Mouse (Mus musculus) forebrain, embryonic 16.5 days (tissue): ENCODE measurements at regions not wholly inside any gene's neighbourhood (a gene's known extent, or its start where the extent isn't known, plus 50 kb on each side); places are given as distances from the start of the nearest gene placed in this dataset.

Experiments used
- ATAC-seq: fragments of 200-750 bp; cut with Nextera tagmentation; 2 replicates; pipeline ENCODE4 v1.8.0; 2017; ENCODE audit warnings: mild to moderate bottlenecking, moderate library complexity
- H3K27ac ChIP-seq: fragments of 300-500 bp; sonication (generic); 2 replicates; pipeline ENCODE4 v1.5.1; 2014; ENCODE audit warnings: low read length, control low read depth
- H3K27me3 ChIP-seq: fragments of 300-500 bp; sonication (generic); replicated peaks from 2 replicates; pipeline ENCODE4 v1.6.1; 2014; ENCODE audit warnings: low read length; ENCODE audit not compliant: control insufficient read depth, insufficient read depth
- H3K36me3 ChIP-seq: fragments of 300-500 bp; sonication (generic); 2 replicates; pipeline ENCODE4 v1.6.1; 2014; ENCODE audit not compliant: control insufficient read depth, insufficient read depth
- H3K4me1 ChIP-seq: fragments of 300-500 bp; sonication (generic); replicated peaks from 2 replicates; pipeline ENCODE4 v1.6.1; 2014; ENCODE audit warnings: low read length; ENCODE audit not compliant: control insufficient read depth, insufficient read depth
- H3K4me2 ChIP-seq: fragments of 300-500 bp; sonication (generic); 2 replicates; pipeline ENCODE4 v1.6.1; 2014; ENCODE audit warnings: mild to moderate bottlenecking, low read length, control low read depth
- H3K4me3 ChIP-seq: fragments of 300-500 bp; sonication (generic); replicated peaks from 2 replicates; pipeline ENCODE4 v1.5.1; 2014; ENCODE audit warnings: mild to moderate bottlenecking, low read length, control low read depth
- H3K9ac ChIP-seq: fragments of 300-500 bp; sonication (generic); replicated peaks from 2 replicates; pipeline ENCODE4 v1.6.1; 2014; ENCODE audit warnings: low read depth, low read length, control low read depth
- H3K9me3 ChIP-seq: fragments of 300-500 bp; sonication (generic); 2 replicates; pipeline ENCODE4 v1.6.1; 2016; ENCODE audit warnings: low read length; ENCODE audit not compliant: control insufficient read depth
- WGBS: fragments of 180-500 bp; shearing (Covaris S2); extraction: QIAGEN DNeasy Blood & Tissue Kit; methylation state at CpG from one replicate; pipeline ENCODE4 v1.1.7; 2014; 5-methylcytosine and 5-hydroxymethylcytosine counted together

GRCm38 (mm10) chr13:26536575-26536974 is 233.4 kb downstream of the Hdgfl1 start:
- Histone ChIP-seq H3K27me3 (no peaks in the 10 kb centered on the region), H3K4me2 (no peak overlapping the region), H3K9ac (no peak overlapping the region), H3K9me3 (no peaks in the 10 kb centered on the region), H3K27ac (no peak overlapping the region), H3K36me3 (no peaks in the 10 kb centered on the region), H3K4me1 (no peaks in the 10 kb centered on the region), H3K4me3 (no peak overlapping the region)
- peak; percentile 50; the same call in 1 of the 2 replicates for ATAC-seq
- WGBS = 17% methylated on average over 2 of the region's 2 CpGs

DNA sequence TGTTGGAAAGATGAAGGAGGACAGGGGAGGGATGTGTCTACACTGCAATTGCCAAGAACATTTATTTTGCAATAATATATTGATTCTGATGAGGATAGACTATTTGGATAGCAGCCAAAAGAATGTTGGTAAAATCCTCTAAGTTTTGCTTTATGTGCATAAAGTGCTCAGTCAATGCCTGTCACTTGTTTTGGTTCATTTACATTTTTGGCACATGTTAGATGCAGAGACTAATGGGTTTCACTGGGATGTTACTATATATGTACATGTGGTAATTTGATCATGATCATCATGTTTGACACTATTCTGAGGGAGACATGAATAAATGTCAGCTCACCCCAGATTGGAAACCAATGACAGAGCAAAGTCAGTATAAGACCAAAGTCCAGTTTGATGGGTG is 237.2 kb downstream of the Hdgfl1 start:
- H3K36me3 ChIP-seq = no peaks in the 10 kb centered on the region
- no peak overlapping the region for H3K4me2 ChIP-seq
- ATAC-seq = peak; percentile 74
- H3K4me3 ChIP-seq = no peak overlapping the region
- H3K27me3 ChIP-seq = no peaks in the 10 kb centered on the region
- H3K4me1 ChIP-seq = no peaks in the 10 kb centered on the region
- no peak overlapping the region for H3K9ac ChIP-seq
- H3K27ac ChIP-seq = no peak overlapping the region
- no peaks in the 10 kb centered on the region for H3K9me3 ChIP-seq

DNA sequence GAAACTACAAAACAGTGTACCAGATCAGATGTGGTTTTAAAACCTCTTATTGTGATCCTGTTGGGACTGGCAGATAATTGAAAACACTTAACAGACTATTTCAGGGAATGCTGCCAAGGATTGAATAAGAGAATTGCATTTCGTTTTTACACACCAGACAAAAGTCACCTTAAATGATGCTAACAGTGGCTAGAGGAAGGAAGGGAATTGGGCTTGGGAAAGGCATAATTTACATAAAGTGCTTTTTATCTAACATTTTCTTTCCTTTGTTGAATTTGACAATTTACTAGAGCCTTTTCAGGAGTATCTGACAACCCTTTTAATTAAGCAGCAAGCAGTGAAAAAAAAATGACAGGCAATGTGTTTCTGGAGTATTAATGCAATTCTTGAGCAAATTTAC is 250.9 kb downstream of the Hdgfl1 start:
- no peak overlapping the region for H3K9ac ChIP-seq
- H3K4me1 ChIP-seq = peaks cover 10% of the 10 kb centered on the region; the same call in 1 of the 2 replicates
- peak; percentile 68 for ATAC-seq
- WGBS = 0% methylated on average over 1 of the region's 1 CpGs
- no peak overlapping the region for H3K4me2 ChIP-seq
- no peaks in the 10 kb centered on the region for H3K36me3 ChIP-seq
- H3K9me3 ChIP-seq = no peaks in the 10 kb centered on the region
- no peak overlapping the region for H3K4me3 ChIP-seq
- H3K27ac ChIP-seq = no peak overlapping the region
- H3K27me3 ChIP-seq = no peaks in the 10 kb centered on the region

GRCm38 (mm10) chr13:26518425-26518824 is 251.5 kb downstream of the Hdgfl1 start:
- Histone ChIP-seq H3K4me3 (no peak overlapping the region), H3K4me2 (no peak overlapping the region), H3K27ac (peak overlapping the region; percentile 69), H3K9ac (no peak overlapping the region), H3K27me3 (no peaks in the 10 kb centered on the region), H3K9me3 (no peaks in the 10 kb centered on the region), H3K36me3 (no peaks in the 10 kb centered on the region), H3K4me1 (peaks cover 10% of the 10 kb centered on the region; the same call in 1 of the 2 replicates)
- WGBS = 70% methylated on average over 5 of the region's 5 CpGs
- ATAC-seq = no peak

- ATAC-seq = peak; percentile 69
- Histone ChIP-seq H3K36me3 (no peaks in the 10 kb centered on the region), H3K4me2 (no peak overlapping the region), H3K4me3 (no peak overlapping the region), H3K9ac (no peak overlapping the region), H3K9me3 (no peaks in the 10 kb centered on the region), H3K27me3 (no peaks in the 10 kb centered on the region), H3K27ac (peak overlapping the region; percentile 69), H3K4me1 (peaks cover 10% of the 10 kb centered on the region; the same call in 1 of the 2 replicates)
- 30% methylated on average over 4 of the region's 4 CpGs for WGBS
Observed at GRCm38 (mm10) chr13:26517646-26518045, 252.3 kb downstream of the Hdgfl1 start.

- Histone ChIP-seq H3K4me3 (no peak overlapping the region), H3K4me1 (no peaks in the 10 kb centered on the region), H3K9ac (no peak overlapping the region), H3K4me2 (no peak overlapping the region), H3K27ac (no peak overlapping the region), H3K36me3 (no peaks in the 10 kb centered on the region), H3K27me3 (no peaks in the 10 kb centered on the region), H3K9me3 (no peaks in the 10 kb centered on the region)
- ATAC-seq = peak; percentile 73
- 37% methylated on average over 4 of the region's 4 CpGs for WGBS
Observed at GRCm38 (mm10) chr13:26510448-26510847, 259.5 kb downstream of the Hdgfl1 start.

- no peak for ATAC-seq
- H3K27ac ChIP-seq = no peak overlapping the region
- no peaks in the 10 kb centered on the region for H3K4me1 ChIP-seq
- no peak overlapping the region for H3K4me3 ChIP-seq
- H3K36me3 ChIP-seq = no peaks in the 10 kb centered on the region
- H3K9ac ChIP-seq = no peak overlapping the region
- no peaks in the 10 kb centered on the region for H3K9me3 ChIP-seq
- no peak overlapping the region for H3K4me2 ChIP-seq
- WGBS = 98% methylated on average over 3 of the region's 3 CpGs
- no peaks in the 10 kb centered on the region for H3K27me3 ChIP-seq
Observed at GRCm38 (mm10) chr13:26509841-26510240, 260.1 kb downstream of the Hdgfl1 start.

DNA sequence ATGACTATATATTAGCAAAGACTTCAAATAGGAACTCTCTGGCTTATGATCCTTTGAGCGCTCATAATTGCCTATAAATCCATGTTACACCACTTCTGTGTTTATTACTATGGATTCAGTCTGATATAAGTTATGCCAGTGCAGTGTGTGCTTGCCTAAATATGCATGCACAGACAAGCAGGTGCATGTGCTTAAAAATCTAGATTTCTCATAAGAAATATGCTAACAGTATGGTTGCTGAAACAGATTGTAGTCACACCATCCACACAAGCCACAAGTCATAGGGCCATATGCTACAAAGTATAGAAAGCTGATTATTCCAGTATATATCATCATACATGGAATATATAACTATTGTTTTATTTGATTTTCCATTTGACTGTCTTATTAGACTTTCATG is 266.2 kb downstream of the Hdgfl1 start:
- no peak overlapping the region for H3K4me3 ChIP-seq
- no peak overlapping the region for H3K4me2 ChIP-seq
- no peaks in the 10 kb centered on the region for H3K4me1 ChIP-seq
- WGBS = 78% methylated on average over 1 of the region's 1 CpGs
- H3K9me3 ChIP-seq = no peaks in the 10 kb centered on the region
- H3K36me3 ChIP-seq = no peaks in the 10 kb centered on the region
- peak; percentile 67 for ATAC-seq
- no peaks in the 10 kb centered on the region for H3K27me3 ChIP-seq
- no peak overlapping the region for H3K27ac ChIP-seq
- H3K9ac ChIP-seq = no peak overlapping the region

DNA sequence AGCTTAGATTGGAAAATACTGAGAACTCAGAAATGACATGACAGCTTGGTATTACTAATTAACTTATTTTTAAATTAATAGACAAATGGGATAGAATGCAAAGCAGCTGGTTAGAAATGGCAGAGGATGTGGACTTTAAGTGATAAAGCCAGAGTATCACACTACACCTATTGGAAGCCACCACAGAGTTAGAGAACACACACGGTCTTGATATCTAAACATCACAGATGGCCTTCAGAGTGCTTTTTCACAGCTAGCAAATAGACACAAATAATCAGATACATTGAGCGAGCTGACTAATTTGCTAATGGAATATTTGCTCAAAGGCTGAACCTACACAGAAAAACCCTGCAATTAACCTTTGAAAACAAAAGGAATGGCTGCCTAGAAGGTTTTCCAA is 272.9 kb downstream of the Hdgfl1 start:
- ATAC-seq = 0 out of 2 replicates have a peak, but pooled peaks have one; percentile 33
- H3K27me3 ChIP-seq = no peaks in the 10 kb centered on the region
- no peak overlapping the region for H3K27ac ChIP-seq
- H3K4me2 ChIP-seq = no peak overlapping the region
- no peaks in the 10 kb centered on the region for H3K36me3 ChIP-seq
- H3K4me3 ChIP-seq = no peak overlapping the region
- no peaks in the 10 kb centered on the region for H3K4me1 ChIP-seq
- no peaks in the 10 kb centered on the region for H3K9me3 ChIP-seq
- no peak overlapping the region for H3K9ac ChIP-seq
- 52% methylated on average over 2 of the region's 2 CpGs for WGBS

DNA sequence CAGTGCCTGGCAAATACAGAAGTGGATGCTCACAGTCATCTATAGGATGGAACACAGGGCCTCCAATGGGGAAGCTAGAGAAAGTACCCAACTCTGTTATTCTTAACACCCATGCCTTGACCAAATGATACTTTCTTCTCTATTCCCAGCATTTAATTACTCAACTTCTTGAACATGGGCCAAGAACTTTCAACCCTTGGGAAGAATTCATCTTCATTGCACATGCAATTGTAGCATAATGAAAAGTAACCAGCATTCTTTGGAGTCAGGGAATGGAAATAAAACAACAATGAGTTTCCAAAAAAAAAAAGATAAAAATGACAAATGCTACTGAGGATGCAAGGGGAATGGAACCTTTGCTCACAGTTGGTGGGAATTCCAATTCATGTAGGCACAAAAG is 274.1 kb downstream of the Hdgfl1 start:
- Histone ChIP-seq H3K4me3 (no peak overlapping the region), H3K27ac (no peak overlapping the region), H3K4me2 (no peak overlapping the region), H3K4me1 (no peaks in the 10 kb centered on the region), H3K9ac (no peak overlapping the region), H3K27me3 (no peaks in the 10 kb centered on the region), H3K9me3 (no peaks in the 10 kb centered on the region), H3K36me3 (no peaks in the 10 kb centered on the region)
- ATAC-seq = no peak
